Mouse (Mus musculus) hindbrain, embryonic 14.5 days (tissue): ENCODE data around the gene Dyrk1a. TPM values are rescaled to one million over a fixed set of nuclear protein-coding genes. Genes with fewer than 3 reads are reported as not detected.

Experiments used
- ATAC-seq: fragments of 200-750 bp; cut with Nextera tagmentation; 2 replicates; pipeline ENCODE4 v1.8.0; 2017; ENCODE audit warnings: moderate number of reproducible peaks, mild to moderate bottlenecking, moderate TSS enrichment, moderate library complexity; ENCODE audit not compliant: low FRiP score
- DNase-seq: peaks from one replicate; pipeline ENCODE4 v3.0.0-alpha.2; 2015; ENCODE audit warnings: low spot score
- H3K27ac ChIP-seq: fragments of 300-500 bp; sonication (generic); 2 replicates; pipeline ENCODE4 v1.5.1; 2014; ENCODE audit warnings: mild to moderate bottlenecking, moderate library complexity
- H3K27me3 ChIP-seq: fragments of 300-500 bp; sonication (generic); 2 replicates; pipeline ENCODE4 v1.6.1; 2014; ENCODE audit warnings: mild to moderate bottlenecking, low read length, mixed read lengths; ENCODE audit not compliant: control insufficient read depth, insufficient read depth
- H3K36me3 ChIP-seq: fragments of 300-500 bp; sonication (generic); replicated peaks from 2 replicates; pipeline ENCODE4 v1.6.1; 2014; ENCODE audit not compliant: control insufficient read depth, insufficient read depth
- H3K4me1 ChIP-seq: fragments of 300-500 bp; sonication (generic); replicated peaks from 2 replicates; pipeline ENCODE4 v1.6.1; 2014; ENCODE audit warnings: antibody characterized with exemption, low read length, mixed read lengths; ENCODE audit not compliant: control insufficient read depth, insufficient read depth
- H3K4me2 ChIP-seq: fragments of 300-500 bp; sonication (generic); replicated peaks from 2 replicates; pipeline ENCODE4 v1.6.1; 2014; ENCODE audit warnings: mild to moderate bottlenecking, moderate library complexity
- H3K4me3 ChIP-seq: fragments of 300-500 bp; sonication (generic); replicated peaks from 2 replicates; pipeline ENCODE4 v1.5.1; 2014; ENCODE audit warnings: mild to moderate bottlenecking, low read length
- H3K9ac ChIP-seq: fragments of 300-500 bp; sonication (generic); 2 replicates; pipeline ENCODE4 v1.6.1; 2014
- H3K9me3 ChIP-seq: fragments of 300-500 bp; sonication (generic); 2 replicates; pipeline ENCODE4 v1.6.1; 2016; ENCODE audit warnings: low read length; ENCODE audit not compliant: control insufficient read depth
- WGBS: fragments of 180-500 bp; shearing (Covaris S2); extraction: QIAGEN DNeasy Blood & Tissue Kit; methylation state at CpG from one replicate; pipeline ENCODE4 v1.1.7; 2014; 5-methylcytosine and 5-hydroxymethylcytosine counted together
- polyA plus RNA-seq: library from polyadenylated mRNA; unstranded; fragments of >200 nt; fragmentation: Nextera tagmentation; extraction: Ambion mirVana; gene quantifications from 2 replicates; pipeline ENCODE4 v1.2.1, GENCODE M21; 2014

Gene Dyrk1a
- polyA plus RNA-seq, 1 experiment from 2014 or later, result 14.0 TPM

GRCm38 (mm10) chr16:94533679-94534078 lies 36.1 kb upstream of the Dyrk1a start:
- no peak overlapping the region for H3K4me2 ChIP-seq
- H3K36me3 ChIP-seq, result no peaks in the 10 kb centered on the region
- H3K4me1 ChIP-seq, result no peaks in the 10 kb centered on the region
- no peak overlapping the region for H3K27ac ChIP-seq
- H3K9me3 ChIP-seq, result no peaks in the 10 kb centered on the region
- WGBS, result 78% methylated on average over 6 of the region's 6 CpGs
- DNase-seq (no peak), ATAC-seq (no peak)
- no peak overlapping the region for H3K4me3 ChIP-seq
- H3K9ac ChIP-seq, result no peak overlapping the region
- no peaks in the 10 kb centered on the region for H3K27me3 ChIP-seq

DNA sequence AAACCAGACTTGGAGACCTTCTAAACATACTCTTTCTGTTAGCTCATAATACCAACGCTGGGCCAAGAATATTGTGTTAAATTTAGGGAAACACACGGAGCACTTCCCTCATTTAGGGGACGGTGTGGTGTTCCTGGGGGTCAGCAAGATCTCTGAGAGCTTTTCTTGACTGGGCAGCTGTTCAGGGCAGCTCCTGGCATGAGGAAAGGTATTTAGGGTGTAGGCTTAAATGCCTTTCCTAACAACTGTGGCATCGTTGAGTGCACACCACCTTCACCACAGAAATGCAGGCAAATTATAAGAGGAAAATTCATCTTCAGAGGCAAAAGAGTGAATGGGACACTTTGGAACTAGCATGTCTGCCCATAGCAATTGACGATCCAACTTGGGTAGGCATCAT lies 34.1 kb upstream of the Dyrk1a start:
- Histone ChIP-seq H3K9me3 (no peaks in the 10 kb centered on the region), H3K36me3 (no peaks in the 10 kb centered on the region), H3K4me1 (no peaks in the 10 kb centered on the region), H3K9ac (no peak overlapping the region), H3K4me3 (no peak overlapping the region), H3K4me2 (no peak overlapping the region), H3K27me3 (no peaks in the 10 kb centered on the region), H3K27ac (no peak overlapping the region)
- WGBS, result 91% methylated on average over 5 of the region's 5 CpGs
- no peak for ATAC-seq
- no peak for DNase-seq

DNA sequence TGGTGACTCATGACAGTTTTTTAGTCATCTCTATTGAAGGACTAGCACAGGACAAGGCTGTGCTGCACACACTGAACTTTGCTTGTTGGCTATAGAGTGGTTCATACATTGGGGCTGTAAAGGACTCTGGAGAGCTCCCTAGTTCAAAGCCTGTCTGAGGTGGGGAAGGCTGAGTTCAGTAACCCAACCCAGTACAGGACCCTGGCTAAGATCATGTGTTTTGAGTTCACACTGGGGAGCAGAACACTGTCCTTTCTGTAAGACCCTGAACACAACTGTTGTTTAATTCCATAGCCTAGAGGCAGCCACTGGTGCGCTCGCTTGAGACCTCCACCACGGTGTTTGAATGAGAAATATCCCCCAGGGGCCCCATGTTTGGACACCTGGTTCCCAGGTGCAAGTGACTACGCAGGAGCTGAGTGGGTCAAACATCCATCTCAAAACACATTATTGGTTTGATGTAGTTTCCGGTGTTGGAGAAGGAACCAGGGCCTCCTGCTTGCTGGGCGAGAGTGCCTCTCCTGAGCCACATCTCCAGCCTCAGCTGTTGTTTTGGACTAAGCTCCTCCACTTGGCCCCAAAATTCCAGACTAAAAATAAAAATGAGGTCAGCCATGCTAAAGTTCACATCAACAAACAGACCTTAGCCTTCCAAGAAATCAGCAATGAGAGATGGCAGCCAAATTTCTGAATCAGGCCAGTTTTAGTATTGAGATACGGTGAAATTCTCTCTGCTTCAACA lies 33.2 kb upstream of the Dyrk1a start:
- H3K4me1 ChIP-seq, result no peaks in the 10 kb centered on the region
- H3K27me3 ChIP-seq, result no peaks in the 10 kb centered on the region
- H3K9me3 ChIP-seq, result no peaks in the 10 kb centered on the region
- no peak overlapping the region for H3K4me2 ChIP-seq
- ATAC-seq (no peak), DNase-seq (no peak)
- H3K27ac ChIP-seq, result no peak overlapping the region
- no peaks in the 10 kb centered on the region for H3K36me3 ChIP-seq
- no peak overlapping the region for H3K9ac ChIP-seq
- WGBS, result 85% methylated on average over 7 of the region's 7 CpGs
- no peak overlapping the region for H3K4me3 ChIP-seq

- no peaks in the 10 kb centered on the region for H3K36me3 ChIP-seq
- H3K27ac ChIP-seq, result no peak overlapping the region
- no peak overlapping the region for H3K9ac ChIP-seq
- no peaks in the 10 kb centered on the region for H3K27me3 ChIP-seq
- H3K4me3 ChIP-seq, result no peak overlapping the region
- ATAC-seq, result no peak
- no peaks in the 10 kb centered on the region for H3K9me3 ChIP-seq
- H3K4me1 ChIP-seq, result no peaks in the 10 kb centered on the region
- no peak overlapping the region for H3K4me2 ChIP-seq
- WGBS, result 70% methylated on average over 9 of the region's 9 CpGs
- no peak for DNase-seq
These were observed 32.7 kb upstream of the Dyrk1a start for GRCm38 (mm10) chr16:94537159-94537527.

- no peak overlapping the region for H3K9ac ChIP-seq
- H3K9me3 ChIP-seq, result no peaks in the 10 kb centered on the region
- no peaks in the 10 kb centered on the region for H3K27me3 ChIP-seq
- no peak overlapping the region for H3K27ac ChIP-seq
- DNase-seq, result no peak
- 95% methylated on average over 9 of the region's 9 CpGs for WGBS
- no peaks in the 10 kb centered on the region for H3K4me1 ChIP-seq
- no peaks in the 10 kb centered on the region for H3K36me3 ChIP-seq
- no peak for ATAC-seq
- no peak overlapping the region for H3K4me2 ChIP-seq
- no peak overlapping the region for H3K4me3 ChIP-seq
These were observed 29.7 kb upstream of the Dyrk1a start for GRCm38 (mm10) chr16:94540140-94540539.

DNA sequence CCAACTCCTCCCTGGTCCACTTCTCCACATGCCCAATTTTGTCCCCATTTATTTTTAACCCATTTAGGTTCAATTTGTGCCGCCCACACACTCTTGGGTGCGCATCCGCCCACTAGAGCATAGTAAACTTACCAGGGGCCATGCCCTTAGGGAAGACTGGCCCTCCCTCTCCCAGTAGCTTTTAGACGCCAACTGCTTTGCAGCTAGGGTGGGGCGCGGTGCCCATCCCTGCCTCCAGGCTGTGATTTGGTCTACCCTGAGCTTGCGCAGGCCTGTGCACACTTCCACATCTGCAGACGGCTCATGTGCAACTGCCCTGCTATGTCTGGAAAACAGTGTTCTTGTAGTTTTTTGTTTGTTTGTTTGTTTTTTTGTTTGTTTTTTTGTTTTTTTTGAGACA lies 26.9 kb upstream of the Dyrk1a start:
- Histone ChIP-seq H3K9me3 (no peaks in the 10 kb centered on the region), H3K4me3 (no peak overlapping the region), H3K36me3 (no peaks in the 10 kb centered on the region), H3K4me2 (no peak overlapping the region), H3K27me3 (no peaks in the 10 kb centered on the region), H3K27ac (no peak overlapping the region), H3K9ac (no peak overlapping the region), H3K4me1 (no peaks in the 10 kb centered on the region)
- no peak for DNase-seq
- no peak for ATAC-seq
- 92% methylated on average over 8 of the region's 8 CpGs for WGBS

- Histone ChIP-seq H3K9me3 (no peaks in the 10 kb centered on the region), H3K27me3 (no peaks in the 10 kb centered on the region), H3K4me1 (no peaks in the 10 kb centered on the region), H3K9ac (no peak overlapping the region), H3K4me2 (no peak overlapping the region), H3K27ac (no peak overlapping the region), H3K36me3 (no peaks in the 10 kb centered on the region), H3K4me3 (no peak overlapping the region)
- no peak for ATAC-seq
- WGBS, result 59% methylated on average over 11 of the region's 11 CpGs
- no peak for DNase-seq
These were observed 25.2 kb upstream of the Dyrk1a start for GRCm38 (mm10) chr16:94544540-94545105.

GRCm38 (mm10) chr16:94545781-94546562 lies 23.8 kb upstream of the Dyrk1a start:
- no peak for ATAC-seq

GRCm38 (mm10) chr16:94549813-94550212 lies 20.0 kb upstream of the Dyrk1a start:
- no peak for ATAC-seq
- Histone ChIP-seq H3K27ac (no peak overlapping the region), H3K9ac (no peak overlapping the region), H3K4me1 (no peaks in the 10 kb centered on the region), H3K36me3 (no peaks in the 10 kb centered on the region), H3K27me3 (no peaks in the 10 kb centered on the region), H3K9me3 (no peaks in the 10 kb centered on the region), H3K4me2 (no peak overlapping the region), H3K4me3 (no peak overlapping the region)
- no peak for DNase-seq
- WGBS, result 75% methylated on average over 10 of the region's 10 CpGs

More at GRCm38 (mm10) chr16:94545781-94546562, 23.8 kb upstream of the Dyrk1a start:
- Histone ChIP-seq H3K4me1 (no peaks in the 10 kb centered on the region), H3K27me3 (no peaks in the 10 kb centered on the region), H3K9ac (no peak overlapping the region), H3K36me3 (no peaks in the 10 kb centered on the region), H3K9me3 (no peaks in the 10 kb centered on the region), H3K4me2 (no peak overlapping the region), H3K27ac (no peak overlapping the region), H3K4me3 (no peak overlapping the region)
- no peak for DNase-seq
- WGBS, result 53% methylated on average over 8 of the region's 8 CpGs
